Mouse (Mus musculus) adrenal gland, postnatal 4 days (tissue): ENCODE measurements at regions not wholly inside any gene's neighbourhood (a gene's known extent, or its start where the extent isn't known, plus 50 kb on each side); places are given as distances from the start of the nearest gene placed in this dataset.

Experiments used
- DNase-seq, 2 experiments: peaks; one replicate each; pipeline ENCODE4 v3.0.0; 2021 to 2022; ENCODE audit warnings: low spot score in 2 of 2, mixed read lengths in 2 of 2

DNA sequence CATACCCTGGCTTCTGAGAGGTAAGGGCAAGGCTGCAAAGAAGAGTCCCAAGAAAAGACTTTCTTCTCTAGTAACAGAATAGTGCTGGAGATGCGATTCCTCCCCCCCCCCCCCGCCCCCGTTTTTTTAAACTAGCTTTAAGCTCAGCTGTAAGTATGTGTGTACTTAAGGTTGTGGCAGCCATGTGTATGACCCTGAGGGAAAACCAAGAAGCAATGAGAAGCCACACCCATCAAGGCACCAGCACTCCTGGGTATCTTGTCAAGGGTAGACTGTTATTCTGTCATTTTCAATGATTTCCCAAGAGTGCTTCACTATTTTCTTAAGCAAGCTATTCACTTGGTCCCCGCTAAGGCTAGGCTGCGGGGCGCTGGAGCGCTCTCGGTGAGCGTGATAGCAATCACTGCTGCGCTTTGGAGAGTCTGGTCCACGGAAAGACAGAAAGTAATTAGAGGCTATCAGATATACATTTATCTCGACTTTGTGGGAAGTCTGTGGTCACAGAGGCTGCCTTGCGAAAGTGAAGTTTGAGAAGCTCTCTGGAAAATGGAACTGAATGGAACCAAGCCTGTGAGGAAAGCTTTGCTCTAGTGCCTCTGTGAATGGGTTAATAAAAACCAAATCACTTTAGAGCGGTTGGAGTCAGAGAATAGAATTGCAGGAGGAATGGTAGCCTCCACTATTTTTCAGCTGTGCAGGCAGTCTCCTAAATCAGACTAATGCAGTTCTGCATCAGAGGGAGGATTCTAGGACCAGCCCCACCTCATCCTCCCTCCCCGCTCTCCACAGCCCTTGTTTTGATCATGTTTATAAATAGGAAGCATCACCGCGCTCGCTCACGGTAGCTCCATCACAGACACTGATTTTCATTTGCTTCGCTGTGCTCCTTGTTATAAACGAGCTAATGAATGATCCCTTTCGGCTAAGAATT, 114.8 kb upstream of the Bmp2 start:
- no peak for DNase-seq

DNA sequence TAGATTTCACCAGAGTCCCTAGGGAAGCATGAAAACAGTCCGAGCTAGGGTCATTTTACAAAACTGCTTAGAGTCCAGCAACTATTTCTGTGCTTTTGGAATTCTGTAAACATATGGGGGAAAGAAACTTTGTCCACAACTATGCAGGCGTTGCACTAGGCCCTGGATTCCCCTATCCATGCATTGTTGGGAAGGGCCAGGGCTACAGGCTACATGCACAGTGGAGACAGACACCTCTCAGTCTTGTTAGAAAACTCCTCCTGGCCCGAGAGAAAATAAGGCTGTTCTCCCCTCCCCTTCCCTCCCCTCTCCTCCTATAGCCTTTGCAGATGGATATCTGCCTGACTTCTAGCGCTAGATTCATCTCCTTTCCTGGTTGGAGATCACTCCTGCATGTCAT, 113.9 kb upstream of the Bmp2 start:
- DNase-seq, result no peak

DNA sequence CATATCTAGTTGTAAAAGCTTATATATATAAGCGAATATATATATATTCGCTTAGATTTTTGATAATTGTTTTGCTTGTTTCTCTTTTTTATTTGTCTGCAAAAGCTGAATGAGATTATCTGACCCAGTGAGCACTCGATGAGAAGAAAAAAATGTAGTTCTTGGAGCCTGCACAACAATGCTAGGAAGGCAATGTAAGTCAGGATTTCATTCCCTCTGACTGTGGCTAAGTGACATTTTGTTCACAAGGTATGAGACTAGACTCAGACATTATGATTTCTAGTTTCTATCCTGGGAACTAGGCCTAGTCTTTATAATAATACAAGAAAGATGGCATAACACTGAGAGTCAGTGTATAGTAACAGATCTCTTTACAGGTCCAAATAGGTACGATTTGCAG, 108.9 kb upstream of the Bmp2 start:
- no peak for DNase-seq

DNA sequence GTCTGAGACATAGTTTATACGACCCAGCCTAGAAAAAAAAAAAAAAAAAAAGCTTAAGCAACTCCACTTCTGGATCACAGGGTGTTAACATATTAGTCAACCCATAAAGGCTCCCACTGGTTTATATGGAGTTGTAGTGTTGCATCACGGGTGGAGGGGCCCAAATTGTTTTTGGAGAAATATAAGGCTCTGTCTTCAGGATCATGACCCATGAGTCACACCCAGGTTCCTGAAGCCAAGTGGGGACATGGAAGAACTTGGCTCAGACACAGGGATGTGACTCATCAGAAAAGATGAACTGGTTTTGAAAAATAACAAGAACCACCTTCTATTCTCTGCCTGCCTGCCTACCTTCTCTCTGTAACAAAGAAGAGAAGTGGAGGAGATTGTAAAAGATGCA, 108.5 kb upstream of the Bmp2 start:
- DNase-seq, result peak in 1 of 2 experiments; percentile 6

DNA sequence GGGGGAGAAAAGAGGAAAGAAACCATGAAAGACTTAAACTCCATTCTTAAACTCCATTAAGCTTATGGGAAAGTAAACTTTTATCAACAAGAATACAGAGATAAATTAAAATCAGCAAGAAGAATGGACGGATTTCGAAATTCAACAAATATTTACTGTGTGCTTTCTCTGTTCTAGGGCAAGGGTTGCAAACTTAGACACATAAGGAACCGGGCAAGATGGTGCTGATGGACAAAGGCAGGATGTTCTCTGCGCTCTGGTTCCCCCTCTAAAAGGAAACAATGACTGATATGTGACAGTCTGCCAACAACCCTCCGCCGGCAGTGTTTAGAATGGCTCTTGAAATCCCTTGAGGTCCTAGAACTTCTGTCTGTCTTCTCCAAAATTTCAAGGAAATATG, 99.0 kb upstream of the Bmp2 start:
- no peak for DNase-seq

DNA sequence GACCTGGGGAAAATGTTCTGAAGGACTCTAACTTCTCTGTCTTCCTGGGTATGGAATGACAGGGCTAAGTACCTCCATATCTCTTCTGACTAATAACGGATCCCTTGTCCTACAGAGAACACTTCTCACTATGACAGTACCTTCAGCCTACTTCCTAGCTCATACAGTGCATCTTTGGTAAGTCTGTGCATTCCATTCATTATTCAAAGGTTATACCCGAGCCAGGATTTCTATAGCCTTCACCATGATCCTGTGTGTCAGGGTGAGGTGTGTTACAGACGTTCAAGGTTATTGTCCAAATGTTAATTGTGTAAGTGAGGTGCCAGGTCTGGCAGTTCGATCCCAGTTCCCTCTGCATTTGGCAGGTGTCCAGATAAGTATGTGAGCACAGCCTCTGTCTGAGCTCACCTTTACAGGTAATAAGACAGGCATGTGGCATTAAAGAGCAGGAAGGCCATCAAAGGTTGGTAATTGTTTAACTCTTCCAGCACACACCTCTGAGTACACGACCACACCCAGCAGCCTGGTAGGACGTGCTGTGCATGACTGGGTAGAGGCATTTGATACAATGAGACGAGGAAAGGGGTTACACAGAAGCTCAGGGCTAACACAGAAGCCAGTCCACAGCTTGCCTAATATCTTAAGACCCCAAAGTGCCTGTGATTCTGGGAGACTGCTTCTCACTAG, 96.3 kb upstream of the Bmp2 start:
- no peak for DNase-seq

DNA sequence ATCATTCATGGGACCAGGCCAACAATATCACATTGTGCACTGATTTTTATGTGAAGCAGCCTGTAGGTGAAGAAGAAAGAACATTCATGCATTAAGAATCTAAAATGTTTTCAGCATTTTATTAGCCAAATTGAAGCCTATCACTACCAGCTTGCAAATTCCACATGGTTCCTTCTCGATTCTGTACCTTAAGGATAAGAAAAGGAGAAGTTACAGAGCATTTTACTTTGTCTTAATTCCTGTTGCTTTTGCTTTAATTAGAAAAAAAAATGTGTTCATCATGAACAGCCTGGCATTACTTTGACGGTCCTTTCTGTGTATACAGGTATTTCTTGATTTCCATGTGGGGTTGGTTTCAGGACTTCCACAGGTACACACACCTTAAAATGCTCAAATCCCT, 95.2 kb upstream of the Bmp2 start:
- DNase-seq, result no peak

DNA sequence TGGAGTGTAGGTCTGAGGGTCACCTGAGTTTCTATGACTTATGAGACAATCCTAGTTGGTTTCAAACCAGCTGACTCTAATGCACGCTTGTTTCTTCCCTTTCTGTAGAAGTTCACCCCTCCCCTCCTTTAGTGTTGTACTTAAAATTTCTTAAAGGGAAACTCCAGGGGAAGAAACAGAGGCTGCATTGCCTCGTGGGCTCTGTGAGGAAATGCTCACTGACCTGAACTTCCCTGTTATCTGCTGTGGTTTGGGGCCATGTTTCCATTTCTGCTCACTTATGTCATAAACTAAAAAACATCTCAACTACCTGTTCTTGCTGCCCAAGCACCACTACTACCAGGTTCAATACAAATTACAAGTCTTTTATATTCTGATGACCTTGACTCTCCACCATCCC, 93.2 kb upstream of the Bmp2 start:
- DNase-seq, result no peak

DNA sequence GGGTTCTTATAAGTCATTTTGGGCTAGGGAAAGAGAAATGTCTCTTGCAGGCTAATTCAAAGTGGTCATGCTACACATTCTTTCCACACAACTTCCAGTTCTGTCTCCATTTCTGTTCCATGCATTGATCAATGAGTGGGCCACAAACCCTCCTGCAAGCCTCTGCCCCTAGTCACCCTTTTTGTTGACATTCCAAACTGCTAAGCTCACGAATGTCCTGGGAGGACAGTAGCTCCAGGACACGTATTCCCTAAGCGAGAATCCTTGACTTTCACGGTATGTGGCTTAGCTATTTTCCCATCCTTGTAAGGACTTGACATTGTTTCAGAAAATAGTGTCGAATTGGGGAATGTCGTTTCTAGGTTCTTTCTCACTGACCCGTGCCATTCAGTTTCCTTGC, 91.1 kb upstream of the Bmp2 start:
- DNase-seq, result no peak

DNA sequence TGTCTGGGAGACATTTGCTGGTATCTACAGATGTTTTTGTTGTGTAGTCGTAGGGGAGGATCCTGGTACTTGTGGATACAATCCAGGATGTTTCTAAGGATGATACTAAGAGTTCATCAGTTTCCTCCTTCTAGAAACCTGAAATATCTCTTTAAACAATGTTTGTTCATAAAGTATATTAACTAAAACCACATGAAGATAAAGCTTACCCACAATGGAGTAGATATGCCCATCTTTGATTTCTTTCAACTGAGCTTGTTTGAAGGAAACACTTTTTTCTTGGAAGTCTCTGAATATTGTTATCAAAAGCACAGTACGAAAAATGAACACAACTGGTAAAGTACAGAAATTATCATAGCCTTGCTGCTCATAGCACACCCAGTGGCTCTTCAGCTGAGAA, 89.6 kb upstream of the Bmp2 start:
- no peak for DNase-seq

DNA sequence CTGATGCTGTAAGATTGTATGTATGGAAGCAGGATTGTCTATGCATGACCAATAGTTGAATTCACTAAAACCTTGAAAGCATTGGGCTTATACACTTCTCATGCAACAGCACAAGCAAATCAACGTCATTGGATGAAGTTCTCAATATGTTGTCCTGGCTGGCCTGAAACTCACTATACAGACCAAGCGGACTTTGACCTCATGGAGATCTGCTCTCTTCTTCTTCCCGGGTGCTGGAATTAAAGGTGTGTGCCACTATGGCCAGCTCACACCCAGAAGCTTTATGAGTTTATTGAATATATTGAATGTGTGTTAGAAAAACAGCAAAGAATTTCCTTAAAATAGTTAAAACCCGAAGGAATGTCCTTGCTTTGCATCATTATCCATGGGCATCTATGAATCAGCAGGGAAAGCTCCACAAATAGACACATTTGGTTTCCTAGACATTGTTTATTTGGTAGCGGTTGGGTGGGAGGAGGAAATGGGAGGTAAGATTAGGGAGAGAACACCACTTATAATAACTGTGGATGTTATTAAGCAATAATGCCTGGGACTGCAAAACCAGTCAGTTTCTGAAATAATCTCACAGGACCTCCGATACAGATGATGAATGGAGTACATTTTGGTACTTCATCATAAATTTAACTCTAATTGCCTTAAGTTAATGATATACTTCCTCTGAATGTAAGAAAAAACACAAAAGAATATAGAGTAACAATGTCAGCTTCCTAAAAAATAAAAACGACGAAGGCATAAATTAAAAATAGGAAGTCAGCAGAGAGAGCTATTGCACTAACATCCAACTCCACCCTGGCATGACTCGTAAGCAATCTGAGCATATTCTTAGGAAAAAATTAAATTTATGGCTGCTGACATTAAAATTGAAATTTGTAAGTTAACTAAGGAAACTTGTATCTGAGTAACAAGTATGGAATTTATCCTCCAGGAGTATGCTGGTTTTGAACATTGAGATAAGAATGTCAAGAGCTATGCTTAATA, 84.5 kb upstream of the Bmp2 start:
- no peak for DNase-seq

DNA sequence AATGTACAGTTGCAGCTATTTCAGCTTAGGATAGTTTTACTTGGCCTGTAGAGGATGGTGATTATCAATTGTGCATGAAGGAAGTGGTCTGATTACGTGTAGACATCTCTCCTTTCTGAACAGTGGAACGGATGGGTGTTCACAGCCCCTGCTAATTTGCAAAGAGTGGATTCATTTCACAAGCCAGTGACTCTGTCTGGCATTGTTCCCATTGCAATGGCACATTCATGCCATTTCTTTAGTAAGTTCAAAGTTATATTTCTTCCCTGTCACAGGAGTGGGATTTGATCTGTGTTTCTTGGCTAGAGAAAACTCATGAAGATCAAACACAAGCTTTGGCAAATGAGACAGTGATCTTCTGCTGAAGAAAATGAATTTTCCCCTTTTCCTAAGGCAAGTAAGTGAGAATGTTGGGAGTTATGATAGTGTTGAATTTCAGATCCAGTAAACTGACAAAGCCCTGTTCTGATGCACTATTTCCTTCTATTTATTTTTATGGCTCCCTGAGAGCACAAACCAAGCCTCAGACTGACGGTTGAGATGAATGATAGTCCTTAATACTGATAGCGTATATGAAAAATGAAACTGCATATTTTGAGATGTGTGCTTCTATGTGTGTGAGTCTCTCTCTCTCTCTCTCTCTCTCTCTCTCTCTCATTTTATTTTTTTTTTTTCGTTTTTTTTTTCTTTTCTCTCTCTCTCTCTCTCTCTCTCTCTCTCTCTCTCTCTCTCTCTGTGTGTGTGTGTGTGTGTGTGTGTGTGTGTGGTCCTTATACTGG, 78.8 kb upstream of the Bmp2 start:
- DNase-seq, result no peak

DNA sequence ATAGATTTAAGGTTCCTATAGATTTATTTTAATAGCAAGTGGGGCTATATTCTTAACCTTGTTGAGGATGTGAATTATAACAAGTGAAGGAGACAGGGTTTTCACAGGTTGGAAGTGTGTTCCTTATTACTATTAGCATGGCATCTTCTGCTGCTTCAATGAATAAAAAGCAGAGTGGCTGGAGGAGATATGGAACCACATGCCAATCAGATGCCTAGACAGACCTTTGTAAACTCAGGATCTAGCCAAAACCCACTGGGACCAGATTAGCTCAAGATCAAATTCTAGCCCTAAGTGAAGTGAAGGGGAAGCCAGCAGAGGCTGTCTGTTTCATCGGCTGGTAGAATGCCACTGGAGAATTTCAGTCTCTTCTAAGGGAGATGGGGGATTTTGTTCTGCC, 77.8 kb upstream of the Bmp2 start:
- DNase-seq, result no peak

DNA sequence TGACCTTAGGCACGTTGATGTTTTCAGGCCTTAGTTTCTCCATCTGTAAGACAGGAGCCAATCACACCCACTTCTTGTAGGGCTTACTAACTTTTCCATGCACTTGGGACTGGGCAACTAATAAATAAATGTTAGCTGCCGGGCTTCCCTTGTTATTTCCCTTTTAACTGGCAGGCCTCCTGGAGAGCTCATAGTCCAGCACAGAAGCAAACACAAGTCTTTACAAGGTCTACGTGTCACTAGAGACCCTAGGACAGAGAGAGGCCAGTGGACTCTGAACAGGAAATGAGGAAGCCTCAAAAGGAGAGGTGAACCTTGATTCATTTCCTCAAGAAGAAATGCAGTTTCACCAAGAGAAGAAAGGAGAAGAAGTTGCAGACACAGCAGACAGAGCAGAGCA, 71.1 kb upstream of the Bmp2 start:
- DNase-seq, result no peak

DNA sequence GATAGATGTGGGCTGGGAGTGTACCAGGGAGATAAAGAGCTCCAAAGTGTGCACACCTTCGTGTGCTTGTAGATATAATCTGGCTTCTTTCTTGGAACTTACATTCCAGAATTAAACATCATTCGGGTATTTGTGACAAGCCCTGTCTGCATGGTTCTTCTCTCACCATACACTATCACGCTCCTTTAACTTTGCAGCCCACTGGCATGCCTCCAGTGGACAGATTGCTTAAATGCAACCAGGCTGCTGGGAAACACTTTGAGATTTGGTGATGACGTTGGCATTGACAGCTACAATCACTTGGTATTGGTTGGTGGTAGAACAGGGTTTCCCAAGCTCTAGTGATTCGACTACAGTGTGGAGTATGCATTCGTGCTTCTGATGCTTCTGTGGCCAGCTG, 70.7 kb upstream of the Bmp2 start:
- DNase-seq, result no peak

DNA sequence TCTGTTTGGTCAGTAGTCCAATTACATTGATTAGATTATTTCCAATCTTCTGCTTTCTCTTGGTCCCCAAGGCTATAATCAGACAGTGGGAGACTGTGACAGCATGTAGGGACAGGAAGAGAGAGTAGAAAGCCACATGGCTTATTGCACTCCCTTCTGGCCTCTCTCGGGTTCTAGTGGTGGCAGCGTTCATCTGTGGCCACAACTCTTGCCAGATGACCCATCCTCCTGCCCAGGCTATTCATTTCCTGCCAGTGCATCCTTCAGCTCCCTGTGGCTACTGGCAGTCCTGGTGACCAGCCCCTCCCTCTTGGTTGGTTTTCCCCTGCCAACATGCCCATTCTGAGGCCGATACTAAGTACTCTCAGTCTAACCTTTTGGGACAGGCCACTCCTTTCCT, 70.2 kb upstream of the Bmp2 start:
- no peak for DNase-seq

DNA sequence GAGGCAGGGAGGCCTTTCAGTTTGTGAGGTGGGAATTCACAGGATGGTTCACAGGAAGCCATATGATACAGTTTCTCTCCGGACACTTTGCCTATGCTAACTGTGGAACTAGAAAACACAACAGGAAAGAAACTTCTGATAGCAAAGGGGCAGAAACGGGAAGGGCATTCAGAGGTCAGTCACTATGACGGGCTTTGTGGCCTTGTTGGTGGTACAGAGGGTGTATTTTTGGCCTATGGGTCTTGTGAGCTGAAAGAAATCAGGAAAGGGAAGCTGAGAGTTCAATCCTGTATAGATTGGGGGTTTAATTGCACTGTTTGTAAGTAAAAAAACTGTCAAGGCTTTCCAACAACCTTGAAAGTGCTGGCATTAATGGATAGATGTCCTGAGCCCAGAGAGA, 56.5 kb upstream of the Bmp2 start:
- DNase-seq, result no peak

DNA sequence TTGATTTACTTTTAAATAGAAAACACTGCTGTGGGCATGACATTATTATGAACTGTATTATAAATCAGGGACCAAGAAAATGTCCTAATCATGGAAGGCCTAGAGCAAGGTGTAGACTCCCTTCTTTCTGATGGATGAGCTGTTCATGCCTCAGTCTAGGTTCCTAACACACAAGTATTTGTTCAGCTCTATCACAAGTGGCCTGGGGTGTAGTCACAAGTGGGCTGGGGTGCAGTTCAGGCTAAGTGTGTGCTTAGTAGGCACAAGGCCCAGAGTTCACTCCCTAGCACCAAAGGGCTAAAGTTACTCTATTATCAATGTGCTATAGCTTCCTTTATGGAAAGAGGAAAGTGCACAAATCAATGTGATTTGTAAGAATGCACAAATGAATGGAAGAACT, 55.6 kb upstream of the Bmp2 start:
- DNase-seq, result no peak

DNA sequence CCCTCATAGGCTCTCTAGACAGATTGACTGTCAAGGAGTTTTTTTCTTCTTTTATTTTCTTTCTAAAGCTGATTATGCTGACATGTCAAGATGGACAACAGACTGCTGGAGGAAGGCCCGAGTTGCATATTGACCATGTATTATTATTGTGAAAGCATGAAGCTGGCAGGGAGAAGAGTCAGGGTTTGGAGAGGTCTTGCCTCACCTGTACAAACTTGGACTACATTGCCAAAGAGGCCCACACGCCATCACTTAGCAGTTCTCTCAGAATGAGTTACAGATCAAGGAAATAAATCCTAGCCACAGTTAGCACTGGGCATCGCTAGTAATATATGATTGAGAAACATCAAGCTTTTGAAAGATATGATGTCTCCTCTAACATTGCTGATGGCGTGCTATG, 54.9 kb upstream of the Bmp2 start:
- DNase-seq, result no peak

DNA sequence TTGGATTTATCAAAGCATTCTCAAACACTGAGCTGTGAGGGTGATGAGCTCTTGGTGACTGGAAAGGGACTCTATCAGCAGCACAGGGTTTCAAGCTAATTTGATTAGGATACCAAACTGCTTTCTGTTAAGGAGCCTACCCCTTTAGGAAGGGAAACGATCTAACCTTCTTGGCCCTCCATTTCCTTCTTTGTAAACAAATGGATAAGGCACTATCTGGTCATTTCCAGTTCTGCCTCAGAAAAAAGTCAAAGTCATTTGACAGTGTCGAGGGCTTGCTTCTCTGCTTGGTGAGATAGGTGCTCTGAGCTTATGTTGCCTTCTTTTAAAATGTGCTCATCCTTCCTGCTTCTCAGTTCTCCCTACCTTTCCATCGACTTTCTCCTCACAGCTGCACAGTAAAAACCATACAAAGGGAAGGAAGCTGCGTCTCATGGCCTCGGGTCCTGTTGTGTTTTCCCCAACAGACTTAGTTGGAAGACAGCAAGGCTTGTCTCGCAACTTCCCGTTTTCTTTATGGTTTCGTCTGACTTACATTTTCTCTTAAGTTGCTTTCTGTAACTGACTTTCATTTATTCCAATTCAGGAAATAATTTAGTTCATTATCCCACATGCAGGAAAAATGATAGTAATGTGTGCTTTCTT, 54.3 kb upstream of the Bmp2 start:
- no peak for DNase-seq
